Mouse (Mus musculus) 416B (cell line): ENCODE measurements around the gene Kalrn.

Experiments
- DNase-seq: peaks from one replicate; pipeline ENCODE4 v3.0.0; 2011; ENCODE audit warnings: low read depth

The Kalrn gene

DNA sequence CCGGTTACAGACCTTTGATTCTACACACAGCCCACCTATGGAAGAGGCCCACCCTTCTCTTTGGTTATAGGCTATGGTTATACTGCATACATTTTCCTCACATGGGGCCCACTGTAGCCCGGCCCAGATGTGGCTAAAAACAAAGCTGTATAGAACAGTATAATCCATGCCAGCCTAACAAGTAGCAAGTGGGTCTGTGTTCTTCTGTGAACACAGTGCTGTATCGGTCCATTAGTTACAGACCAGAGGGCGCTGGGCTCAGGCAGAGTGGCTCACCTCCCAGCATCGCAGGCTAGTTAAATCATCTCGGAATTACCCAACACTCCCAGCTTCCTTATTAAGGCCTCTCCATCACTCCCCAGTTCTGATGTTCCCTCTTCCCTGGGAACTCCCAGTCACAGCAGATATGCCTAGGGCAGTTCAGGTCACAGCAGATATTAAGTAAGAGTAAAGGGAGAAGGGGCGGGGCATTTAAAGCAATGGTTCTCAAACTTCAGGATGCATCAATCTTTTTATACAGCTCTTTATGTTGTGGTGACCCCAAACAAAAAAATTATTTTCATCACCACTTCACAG, 221.7 kb downstream of the Kalrn start:
- no peak for DNase-seq

- DNase-seq = no peak
Observed at GRCm38 (mm10) chr16:34347574-34347973, 225.8 kb downstream of the Kalrn start.

- DNase-seq = no peak
Observed at GRCm38 (mm10) chr16:34344895-34345876, 228.1 kb downstream of the Kalrn start.

DNA sequence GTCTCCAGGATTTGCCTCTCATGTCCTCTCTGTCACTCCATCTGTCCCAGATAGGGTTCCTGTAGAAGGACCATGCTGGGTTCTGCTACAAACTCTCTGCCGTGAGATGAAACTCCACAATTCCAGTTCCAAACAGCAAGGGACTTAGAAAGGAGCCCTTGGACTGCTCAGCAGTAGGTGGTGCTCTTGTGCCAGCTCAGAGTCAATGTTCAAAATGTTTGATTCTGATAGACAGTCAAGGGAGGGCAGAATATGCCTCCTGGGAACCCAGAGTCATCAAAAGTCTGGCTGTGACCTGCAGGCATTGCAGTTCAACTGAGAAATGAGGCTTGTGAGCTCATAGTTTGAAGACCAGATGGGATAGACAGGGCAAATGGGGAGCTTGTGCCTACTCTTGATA, 229.4 kb downstream of the Kalrn start:
- peak; percentile 11 for DNase-seq

DNA sequence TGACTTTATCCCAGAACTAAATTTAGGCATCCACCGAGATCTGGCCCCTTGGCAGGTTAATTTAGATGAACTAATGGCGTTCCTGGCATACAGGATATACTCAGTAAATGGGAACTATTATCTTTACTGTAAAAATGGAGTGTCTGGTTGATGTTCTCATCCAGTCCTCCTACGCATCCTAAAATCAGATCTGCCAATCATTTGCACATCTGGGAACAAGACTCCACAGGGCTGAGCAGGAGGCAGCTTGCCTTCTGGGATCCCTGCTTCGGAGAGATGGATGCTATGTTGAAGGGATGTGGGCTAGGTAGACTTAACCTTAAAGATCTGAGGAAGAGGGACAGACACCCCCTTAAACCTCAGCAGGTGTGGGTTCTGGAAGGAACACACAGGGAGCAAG, 230.2 kb downstream of the Kalrn start:
- no peak for DNase-seq

DNA sequence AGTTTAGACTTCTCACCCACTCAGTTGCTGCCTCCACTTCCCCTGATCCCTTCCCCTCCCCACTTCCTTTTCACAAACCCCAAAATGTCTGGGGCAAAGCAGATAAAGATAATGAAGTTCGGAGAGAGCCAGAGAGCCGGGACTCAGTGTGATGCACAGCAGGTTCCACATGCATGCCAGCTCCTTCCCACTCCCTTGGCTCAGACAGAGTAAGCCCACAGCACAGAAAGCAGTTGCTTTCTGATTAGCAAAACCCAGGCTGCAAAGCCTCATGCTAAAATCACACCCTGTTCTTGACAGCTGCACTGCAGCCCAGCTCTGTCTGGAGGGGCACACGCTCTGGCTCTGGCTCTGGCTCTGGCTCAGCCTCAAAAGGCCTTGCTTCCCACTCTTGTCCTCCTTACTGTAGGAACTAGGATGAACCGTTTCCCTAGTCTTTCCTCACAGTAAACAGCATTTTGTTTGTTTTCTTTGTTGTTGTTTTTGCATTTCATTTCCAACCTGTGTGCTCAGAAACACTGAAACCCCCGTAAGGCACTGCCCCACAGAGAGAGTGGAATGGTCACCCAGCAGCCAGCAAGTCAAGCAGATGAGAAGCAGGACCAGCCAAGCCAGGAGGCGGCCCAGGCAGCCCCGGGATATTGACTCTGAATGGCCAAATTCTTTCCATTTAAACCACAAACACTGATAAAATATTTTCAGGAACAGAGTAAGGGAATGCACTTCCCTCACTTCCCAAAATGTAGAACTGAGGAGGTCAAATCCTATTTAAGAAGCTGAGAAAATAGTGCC, 230.8 kb downstream of the Kalrn start:
- peak; percentile 3 for DNase-seq

GRCm38 (mm10) chr16:34334919-34335318, 238.4 kb downstream of the Kalrn start:
- no peak for DNase-seq

- no peak for DNase-seq
Observed at GRCm38 (mm10) chr16:34331630-34332029, 241.7 kb downstream of the Kalrn start.

DNA sequence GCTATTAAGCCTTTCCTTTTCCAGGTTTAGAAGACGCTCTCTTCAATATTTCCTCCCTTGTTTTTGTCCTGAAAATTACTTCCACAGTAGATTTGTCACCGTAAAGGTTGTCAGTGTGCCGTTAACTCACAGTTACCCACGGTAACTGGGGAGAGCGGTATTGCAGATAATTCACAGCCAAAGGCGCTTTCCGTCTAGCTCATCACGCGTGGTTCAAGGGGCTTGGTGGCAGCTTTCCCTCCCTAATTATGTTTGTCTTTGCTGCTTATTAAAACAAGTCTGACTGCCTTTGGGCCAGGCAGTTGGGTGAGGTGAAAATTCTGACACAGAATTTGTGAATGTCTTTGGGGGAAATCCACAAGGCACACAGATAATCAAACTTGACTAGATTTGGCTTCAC, 243.5 kb downstream of the Kalrn start:
- no peak for DNase-seq

DNA sequence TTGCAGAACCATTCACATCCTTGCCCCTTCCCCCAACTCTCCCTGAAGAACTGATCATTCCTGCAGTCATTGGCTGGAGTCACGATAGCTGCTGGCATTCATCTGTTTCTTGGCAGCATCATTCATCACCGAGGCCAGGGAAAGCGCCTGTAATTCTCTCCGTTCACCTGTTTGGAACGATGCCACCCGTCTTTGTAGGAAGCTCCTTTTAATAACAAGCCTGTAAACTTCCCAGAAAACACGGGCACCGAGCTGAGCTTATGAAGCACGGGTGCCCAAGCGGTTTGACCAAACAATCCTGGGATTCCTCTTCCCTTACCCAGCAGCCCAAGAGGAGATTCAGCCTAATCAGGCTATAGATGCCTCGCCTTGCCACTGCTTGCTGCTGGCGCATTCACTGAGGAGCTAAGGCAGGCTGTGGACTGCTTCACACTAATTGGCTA, 243.9 kb downstream of the Kalrn start:
- no peak for DNase-seq

GRCm38 (mm10) chr16:34327890-34328289, 245.4 kb downstream of the Kalrn start:
- DNase-seq = no peak

DNA sequence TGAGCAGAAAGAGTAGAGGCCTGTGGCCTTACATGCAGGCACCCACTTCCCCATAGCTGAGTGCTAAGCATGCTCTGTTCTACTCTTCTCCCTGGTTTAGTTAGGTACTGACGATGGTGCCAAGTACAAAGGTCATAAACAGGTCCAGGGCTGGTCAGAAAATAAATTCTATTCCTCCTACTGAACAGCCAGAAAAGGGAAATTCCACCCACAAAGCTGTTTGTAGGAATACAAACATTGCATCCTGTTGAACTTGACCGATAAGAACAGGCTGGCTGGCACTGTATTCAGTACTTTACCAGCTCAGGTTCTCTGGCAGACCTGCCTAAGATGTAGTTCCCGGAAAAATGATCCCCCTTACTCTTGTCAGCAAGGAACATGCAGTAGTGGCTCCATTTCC, 247.5 kb downstream of the Kalrn start:
- no peak for DNase-seq

- no peak for DNase-seq
Observed at GRCm38 (mm10) chr16:34325161-34325560, 248.2 kb downstream of the Kalrn start.

- no peak for DNase-seq
Observed at GRCm38 (mm10) chr16:34324735-34325134, 248.6 kb downstream of the Kalrn start.

DNA sequence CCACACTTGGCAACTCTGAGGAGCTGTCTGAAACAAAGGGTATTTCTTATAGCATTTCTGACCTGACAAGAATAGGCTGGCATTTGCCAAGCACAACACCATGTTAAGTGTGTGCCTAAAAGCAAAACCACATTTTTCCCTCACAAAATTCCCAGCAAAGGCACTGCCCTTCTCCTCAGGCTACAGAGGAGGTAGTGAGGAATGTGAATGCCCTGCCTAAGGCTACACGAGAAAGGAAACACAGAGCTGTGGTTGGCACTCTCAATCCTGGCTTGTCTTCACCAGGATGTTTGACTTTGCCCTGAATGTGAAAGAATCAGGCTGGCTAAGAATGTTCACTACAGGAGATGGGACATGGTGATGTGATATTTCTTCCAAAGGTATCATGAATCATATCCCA, 249.8 kb downstream of the Kalrn start:
- no peak for DNase-seq

- peak; percentile 26 for DNase-seq
Observed at GRCm38 (mm10) chr16:34322546-34322945, 250.8 kb downstream of the Kalrn start.

DNA sequence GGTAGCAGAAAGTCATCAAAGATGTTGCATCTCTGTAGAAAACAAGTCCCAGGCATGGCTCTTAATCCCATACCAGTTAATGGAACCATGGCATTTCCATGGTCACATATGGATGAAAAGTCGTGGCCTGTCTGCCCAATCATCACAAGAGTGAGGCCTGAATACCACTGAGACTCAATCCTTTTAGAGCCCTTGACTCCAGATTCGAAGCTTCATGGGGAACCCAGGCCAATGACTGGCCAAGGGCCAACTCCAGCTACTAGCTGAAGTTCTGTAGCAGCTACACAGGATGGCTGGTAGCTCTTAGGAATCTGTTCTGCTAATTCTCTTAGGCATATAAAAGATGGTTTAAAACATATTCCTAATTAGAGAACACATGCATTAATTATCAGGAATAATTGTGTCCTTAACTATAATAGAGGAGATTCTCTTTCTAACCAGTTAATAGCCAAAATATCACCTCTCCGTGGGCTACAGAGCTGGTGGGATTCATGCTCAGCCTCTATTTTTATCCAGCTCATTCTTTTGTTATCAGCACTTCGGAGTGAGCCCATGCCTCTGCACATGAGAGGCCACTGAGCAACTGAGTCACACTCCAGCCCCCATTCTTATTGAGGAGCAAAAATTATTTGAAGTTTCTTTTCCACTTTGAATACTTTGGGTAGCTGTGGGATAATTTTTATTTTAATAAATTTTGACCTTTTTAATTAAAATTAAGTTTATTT, 252.1 kb downstream of the Kalrn start:
- no peak for DNase-seq

DNA sequence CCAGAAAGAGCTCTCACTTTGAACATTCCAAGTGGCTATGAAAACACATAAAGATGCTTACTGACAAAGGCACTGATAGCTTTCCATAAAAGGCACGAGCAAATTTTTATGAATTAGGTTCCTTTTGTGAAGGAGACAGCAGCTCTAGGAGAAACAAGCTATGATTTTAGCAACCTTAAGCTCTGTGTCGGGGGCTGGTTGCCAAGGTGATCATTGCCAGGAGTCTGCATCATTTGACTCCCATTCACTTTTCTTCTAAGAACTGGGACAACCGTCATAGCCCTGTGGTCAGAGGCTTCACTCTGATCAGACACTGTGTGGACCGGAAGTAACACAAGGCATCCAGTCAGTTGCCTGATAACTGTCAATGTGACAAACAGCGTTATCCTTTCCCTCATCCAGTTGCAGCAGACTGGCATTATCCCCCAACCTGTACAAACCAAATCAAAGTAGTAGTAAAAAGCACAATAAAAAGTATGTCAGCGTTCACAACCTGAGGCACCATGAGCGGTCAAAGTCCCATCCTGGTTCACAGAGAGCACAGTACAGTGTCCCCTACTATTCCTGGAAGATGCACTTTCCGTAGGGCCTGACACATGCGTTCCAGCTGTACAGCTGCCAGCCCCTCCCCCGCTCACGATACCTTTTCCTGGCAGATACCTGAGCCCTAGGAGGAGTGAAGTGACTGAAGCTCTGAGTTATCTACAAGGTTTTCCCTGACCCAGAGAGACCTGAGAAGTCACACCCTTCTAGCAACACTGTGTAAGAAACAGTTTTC, 253.1 kb downstream of the Kalrn start:
- no peak for DNase-seq

DNA sequence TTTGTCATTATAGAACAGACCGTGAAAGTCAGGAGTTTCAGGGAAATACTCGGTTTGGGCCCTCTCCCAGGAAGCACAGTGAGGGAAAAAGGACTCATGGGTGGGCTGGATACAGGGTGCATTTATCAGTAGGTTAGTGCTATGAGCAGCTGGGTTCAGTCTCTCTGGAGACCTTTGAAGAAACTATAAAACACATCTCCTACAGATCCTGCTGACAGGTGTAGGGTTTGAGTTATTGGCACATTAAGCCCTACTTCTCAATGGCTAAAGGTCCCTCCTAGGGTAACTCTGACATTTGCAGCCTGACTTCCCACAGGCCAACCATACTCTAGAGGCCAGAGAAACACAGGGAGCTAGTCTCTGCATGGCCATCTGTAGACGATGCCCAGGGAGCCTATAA, 256.2 kb downstream of the Kalrn start:
- DNase-seq = no peak

GRCm38 (mm10) chr16:34316253-34316652, 257.1 kb downstream of the Kalrn start:
- no peak for DNase-seq

DNA sequence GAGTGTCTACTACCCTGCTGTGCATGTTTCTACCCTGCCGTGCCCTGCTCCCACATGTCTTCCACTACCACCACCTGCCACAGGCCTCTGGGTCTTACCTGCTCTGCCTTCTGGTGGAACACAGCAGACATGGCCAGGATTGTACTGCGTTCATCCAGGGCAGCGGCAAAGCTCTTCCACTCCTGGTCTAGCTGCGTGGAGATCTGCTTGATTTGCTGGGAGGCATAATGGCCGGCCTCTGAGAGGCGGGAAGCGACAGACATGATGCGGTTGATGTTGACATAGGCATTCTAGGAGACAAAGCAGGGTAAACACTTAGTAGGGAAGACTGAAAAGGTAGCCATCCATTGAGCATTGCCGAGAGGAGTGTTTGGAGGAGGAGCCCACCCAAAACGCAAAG, 259.3 kb downstream of the Kalrn start:
- no peak for DNase-seq
